Mouse (Mus musculus) cerebellum, adult 2 months (tissue): ENCODE data around the gene Cbx7. TPM values are rescaled to one million over a fixed set of nuclear protein-coding genes. Genes with fewer than 3 reads are reported as not detected.

Experiments used
- DNase-seq, 2 experiments: peaks; one replicate each; pipeline ENCODE4 v3.0.0; 2021
- H3K27ac ChIP-seq: fragments of 200-500 bp; 2 replicates; pipeline ENCODE4 v1.5.1; 2012; ENCODE audit warnings: low read length, control low read depth, inconsistent platforms; ENCODE audit not compliant: insufficient read depth
- H3K27me3 ChIP-seq: fragments of 200-500 bp; 2 replicates; pipeline ENCODE4 v1.6.1; 2012; ENCODE audit warnings: inconsistent platforms, mild to moderate bottlenecking, low read length, moderate library complexity; ENCODE audit not compliant: control insufficient read depth, insufficient read depth
- H3K4me1 ChIP-seq: fragments of 200-500 bp; 2 replicates; pipeline ENCODE4 v1.6.1; 2011; ENCODE audit warnings: low read length; ENCODE audit not compliant: control insufficient read depth, insufficient read depth
- H3K4me3 ChIP-seq: fragments of 200-500 bp; replicated peaks from 2 replicates; pipeline ENCODE3; 2011; ENCODE audit warnings: mild to moderate bottlenecking, low read depth, low read length, control low read depth; ENCODE audit not compliant: insufficient read depth
- CTCF ChIP-seq: fragments of 200-500 bp; IDR thresholded peaks from 2 replicates; pipeline ENCODE4 v1.5.1; 2011; ENCODE audit warnings: low read depth, mild to moderate bottlenecking, control low read depth, low read length, moderate library complexity, borderline replicate concordance; ENCODE audit not compliant: insufficient read depth
- POLR2A ChIP-seq: fragments of 200-500 bp; IDR thresholded peaks from 2 replicates; pipeline ENCODE4 v1.6.1; 2011; ENCODE audit warnings: low read length, control low read depth, borderline replicate concordance; ENCODE audit not compliant: insufficient read depth
- WGBS: fragments of 180-500 bp; shearing (Covaris S2); methylation state at CpG from one replicate; pipeline ENCODE4 v1.1.7; 2018; 5-methylcytosine and 5-hydroxymethylcytosine counted together
- polyA plus RNA-seq: library from polyadenylated mRNA; depleted of rRNA; stranded (reverse); fragments of >200 nt; gene quantifications from 2 replicates; pipeline ENCODE4 v1.2.3, GENCODE M21; 2012

The Cbx7 gene
- polyA plus RNA-seq, 1 experiment, result 89.6 TPM

DNA sequence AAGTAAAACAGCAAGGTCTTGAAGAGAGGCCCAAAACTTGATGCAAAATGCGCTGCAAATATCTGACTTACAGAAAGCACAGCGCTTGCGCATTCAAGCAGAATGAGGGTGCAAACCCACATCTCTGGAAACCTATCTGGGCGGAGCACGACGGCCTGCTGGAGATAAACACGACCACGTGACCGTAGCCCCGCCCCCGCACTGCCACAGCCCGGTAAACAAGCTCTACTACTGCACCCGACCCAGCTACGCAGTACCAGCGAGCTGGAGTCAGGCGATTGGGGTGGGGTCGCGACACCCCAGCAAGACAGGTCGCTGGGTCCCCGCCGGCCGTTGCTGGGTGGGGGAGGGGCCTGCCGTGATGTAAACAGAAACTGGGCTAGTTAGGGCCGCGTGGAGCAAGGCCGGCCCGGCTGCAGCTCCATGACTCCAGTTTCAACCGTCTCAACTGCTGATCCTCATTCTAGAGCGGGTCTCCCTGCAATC, 43.2 kb downstream of the Cbx7 start:
- peak; percentile 93 to 95 for DNase-seq
- peak overlapping the region; percentile 63 for H3K4me3 ChIP-seq
- peak overlapping the region; percentile 72 for H3K27ac ChIP-seq
- TF ChIP-seq POLR2A (peak; percentile 85), CTCF (no peak)
- H3K4me1 ChIP-seq, result peaks cover 26% of the 10 kb centered on the region
- under 1% methylated on average over 29 of the region's 29 CpGs for WGBS
- no peaks in the 10 kb centered on the region for H3K27me3 ChIP-seq

DNA sequence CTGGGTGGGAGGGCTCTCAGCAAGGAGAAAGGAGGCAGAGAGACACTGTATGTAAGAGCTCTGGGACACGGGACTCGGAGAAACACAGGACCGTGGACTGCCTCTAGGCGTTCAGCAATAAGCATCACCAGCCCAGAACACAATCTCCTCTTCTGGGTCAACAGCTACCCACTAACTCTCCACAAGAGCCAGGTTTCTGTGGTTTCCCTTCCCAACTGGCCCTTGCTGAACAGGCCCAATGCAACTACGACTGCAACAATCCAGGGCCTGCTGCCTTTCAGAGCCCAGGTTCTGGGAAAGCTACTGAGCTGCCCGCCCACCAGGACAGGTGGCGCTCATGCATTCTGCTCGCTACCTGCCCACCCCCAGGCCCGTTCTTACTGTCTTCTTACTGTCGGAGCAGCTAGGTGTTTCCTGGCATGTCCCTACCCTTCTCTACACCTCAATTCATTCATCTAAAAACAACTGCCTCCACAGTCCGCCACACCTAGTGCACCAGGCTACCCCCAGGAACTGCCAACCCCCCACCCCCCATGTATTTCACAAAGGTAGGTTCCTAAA, 44.0 kb downstream of the Cbx7 start:
- no peak for TF ChIP-seq POLR2A
- no peak for TF ChIP-seq CTCF
- WGBS, result 64% methylated on average over 11 of the region's 11 CpGs
- Histone ChIP-seq H3K27me3 (no peaks in the 10 kb centered on the region), H3K27ac (peak overlapping the region; percentile 72), H3K4me1 (peaks cover 26% of the 10 kb centered on the region), H3K4me3 (peak overlapping the region; percentile 63)
- peak; percentile 43 for DNase-seq

DNA sequence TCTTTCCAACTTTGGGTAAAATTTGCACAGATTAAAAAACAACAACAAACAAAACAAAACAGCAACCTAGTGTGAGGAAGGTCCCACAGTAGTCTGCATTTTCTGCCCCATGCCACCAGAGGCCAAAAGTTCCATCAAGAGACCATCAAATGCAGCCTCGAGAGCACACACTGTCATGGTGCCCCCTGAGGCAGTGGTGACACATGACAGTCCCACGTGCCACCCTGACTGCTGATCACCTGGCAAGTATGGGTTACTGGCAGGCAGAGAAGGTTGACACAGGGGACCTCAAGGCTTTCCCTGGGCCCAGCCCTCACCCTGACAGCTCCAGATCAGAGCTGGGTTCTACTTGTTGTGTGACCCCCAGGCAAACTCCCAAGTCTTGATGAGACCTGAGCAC, 51.1 kb downstream of the Cbx7 start:
- no peak overlapping the region for H3K27ac ChIP-seq
- no peak for TF ChIP-seq CTCF
- no peak for TF ChIP-seq POLR2A
- H3K4me1 ChIP-seq, result peaks cover 6% of the 10 kb centered on the region
- H3K27me3 ChIP-seq, result no peaks in the 10 kb centered on the region
- H3K4me3 ChIP-seq, result no peak overlapping the region
- no peak for DNase-seq
- WGBS, result 26% methylated on average over 2 of the region's 2 CpGs

DNA sequence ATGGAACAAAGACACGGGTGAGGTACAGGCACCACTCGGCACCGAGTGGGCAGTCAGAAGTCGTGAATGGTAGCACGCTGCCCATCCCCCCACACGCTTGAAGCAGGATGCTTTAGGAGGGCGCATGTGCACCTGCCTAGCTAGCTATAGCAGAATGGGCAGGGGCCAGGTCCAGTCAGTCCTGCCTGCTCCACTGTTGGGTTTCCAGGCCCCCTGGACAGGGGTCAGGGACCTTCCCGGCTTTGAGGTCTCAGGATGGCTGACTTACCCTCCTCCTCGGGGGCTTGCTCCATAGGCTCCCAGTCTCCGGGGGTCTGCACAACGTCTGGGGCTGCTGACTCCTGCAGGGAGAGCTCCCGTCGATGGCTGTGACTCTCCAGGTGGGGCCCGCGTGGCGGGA, 52.4 kb downstream of the Cbx7 start:
- Histone ChIP-seq H3K27ac (no peak overlapping the region), H3K4me1 (peaks cover 14% of the 10 kb centered on the region), H3K27me3 (no peaks in the 10 kb centered on the region), H3K4me3 (no peak overlapping the region)
- no peak for DNase-seq
- no peak for TF ChIP-seq CTCF
- WGBS, result 90% methylated on average over 16 of the region's 16 CpGs

DNA sequence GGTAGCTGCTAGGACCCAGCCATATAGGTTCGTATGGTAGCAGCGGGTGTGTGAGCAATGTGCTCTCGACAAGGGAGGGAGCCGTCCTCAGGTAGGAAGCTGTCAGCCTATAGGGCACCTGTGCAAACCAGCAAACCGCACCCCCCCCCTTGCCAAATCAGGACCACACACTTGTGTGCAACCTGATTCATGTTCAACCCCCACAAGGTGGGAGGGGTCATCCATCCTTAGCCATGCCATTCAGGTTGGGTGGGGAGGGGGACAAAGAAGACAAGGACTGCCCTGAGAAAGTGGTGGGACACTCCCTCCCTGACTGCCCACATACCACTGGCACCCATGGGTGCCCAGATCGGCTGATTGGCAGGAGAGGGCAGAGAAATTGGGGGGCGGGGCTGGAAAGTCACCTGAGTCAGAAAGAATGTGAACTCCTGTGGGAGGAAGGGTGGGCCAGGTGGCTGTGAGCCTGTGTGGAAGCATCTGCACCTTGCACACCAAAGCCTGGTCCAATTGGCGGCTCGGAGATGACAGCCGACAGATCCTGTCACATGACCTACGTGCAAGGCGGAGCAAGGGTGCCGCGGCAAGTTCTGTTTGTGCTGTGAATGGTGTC, 53.7 kb downstream of the Cbx7 start:
- 94% methylated on average over 14 of the region's 14 CpGs for WGBS
- Histone ChIP-seq H3K4me1 (peaks cover 14% of the 10 kb centered on the region), H3K27ac (no peak overlapping the region), H3K27me3 (no peaks in the 10 kb centered on the region), H3K4me3 (no peak overlapping the region)
- DNase-seq, result no peak
- TF ChIP-seq CTCF (no peak), POLR2A (no peak)

DNA sequence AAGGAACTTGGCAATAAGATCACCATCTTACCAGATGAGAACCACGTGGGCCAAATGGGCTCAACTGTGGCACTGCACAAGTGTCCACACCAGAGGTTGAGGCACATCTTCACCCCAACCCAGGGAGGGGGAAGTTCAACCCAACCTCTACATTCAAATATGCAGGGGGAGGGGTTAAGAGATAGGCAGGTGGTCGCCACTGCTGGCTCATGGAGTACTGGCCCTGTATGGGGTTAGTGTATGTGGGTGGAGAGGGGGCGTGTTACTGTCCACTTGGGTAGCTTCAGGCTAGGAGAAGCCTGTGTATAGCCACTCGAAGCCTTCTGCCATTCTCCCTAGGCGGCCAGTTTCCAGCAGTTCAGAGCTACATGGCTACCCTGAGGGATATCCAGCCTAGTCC, 54.8 kb downstream of the Cbx7 start:
- no peak for TF ChIP-seq CTCF
- no peak for TF ChIP-seq POLR2A
- Histone ChIP-seq H3K4me1 (peaks cover 14% of the 10 kb centered on the region), H3K27me3 (no peaks in the 10 kb centered on the region), H3K4me3 (no peak overlapping the region), H3K27ac (no peak overlapping the region)
- WGBS, result 69% methylated on average over 5 of the region's 5 CpGs
- no peak for DNase-seq

DNA sequence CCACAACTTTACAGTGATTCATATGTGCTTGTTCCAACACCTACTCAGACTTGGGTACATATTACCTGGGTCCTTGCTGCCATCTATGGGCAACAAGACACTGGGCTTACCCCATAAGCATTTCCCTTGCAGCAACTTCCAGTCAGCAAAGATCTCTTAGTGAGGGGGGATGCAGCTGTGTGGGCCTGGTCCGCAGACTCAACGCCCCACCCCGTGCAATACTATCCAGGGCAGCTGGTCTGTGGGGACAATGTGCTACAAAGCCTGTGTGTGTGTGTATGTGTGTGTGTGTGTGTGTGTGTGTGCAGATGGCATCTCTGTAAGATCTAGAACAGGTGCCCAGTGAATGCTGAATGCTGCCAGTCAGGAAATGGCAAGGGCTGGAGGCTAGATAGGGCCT, 56.6 kb downstream of the Cbx7 start:
- Histone ChIP-seq H3K27me3 (no peaks in the 10 kb centered on the region), H3K4me1 (peaks cover 14% of the 10 kb centered on the region), H3K27ac (peak overlapping the region; percentile 26; the same call in 1 of the 2 replicates), H3K4me3 (no peak overlapping the region)
- WGBS, result 22% methylated on average over 3 of the region's 3 CpGs
- DNase-seq, result peak; percentile 52 to 54
- TF ChIP-seq POLR2A (no peak), CTCF (0 out of 2 replicates have a peak, but pooled peaks have one; percentile 12)

DNA sequence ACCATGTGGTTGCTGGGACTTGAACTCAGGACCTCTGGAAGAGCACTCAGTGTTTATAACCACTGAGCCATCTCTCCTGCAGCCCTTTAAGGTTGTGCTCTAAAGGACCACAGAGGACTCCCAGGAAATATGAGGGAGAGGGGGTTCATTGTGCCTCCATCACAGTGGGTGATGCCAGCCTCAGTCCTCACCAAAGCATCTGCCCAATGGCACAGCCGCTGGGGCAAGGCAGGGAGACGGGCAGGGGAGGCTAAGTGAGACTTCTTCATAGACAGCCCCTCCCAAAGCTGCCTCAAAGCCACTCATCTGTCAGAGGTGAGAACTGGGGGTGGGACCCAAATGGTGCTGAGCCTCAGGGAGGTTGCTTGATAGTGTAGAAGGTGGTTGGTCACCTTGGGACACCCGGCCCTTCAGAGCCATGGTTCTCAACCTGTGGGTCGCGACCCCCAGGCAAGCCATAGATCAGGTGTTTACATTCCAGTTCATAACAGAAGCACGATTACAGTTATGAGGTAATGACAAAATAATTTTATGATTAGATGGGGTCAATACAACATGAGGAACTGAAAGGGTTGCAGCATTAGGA, 57.1 kb downstream of the Cbx7 start:
- no peak for TF ChIP-seq POLR2A
- no peak for TF ChIP-seq CTCF
- H3K4me3 ChIP-seq, result no peak overlapping the region
- H3K27me3 ChIP-seq, result no peaks in the 10 kb centered on the region
- 82% methylated on average over 6 of the region's 6 CpGs for WGBS
- H3K27ac ChIP-seq, result no peak overlapping the region
- peaks cover 14% of the 10 kb centered on the region for H3K4me1 ChIP-seq
- DNase-seq, result no peak
